Mouse (Mus musculus) CH12.LX (cell line): ENCODE measurements around the gene Sphk2.

Experiments
- CTCF ChIP-seq, 2 experiments: IDR thresholded peaks in 1 of 2; conservative IDR thresholded peaks in 1 of 2; 2 replicates each; pipeline ENCODE4 v1.5.1; 2011 to 2012; ENCODE audit warnings: low read depth in 2 of 2, low read length in 2 of 2, improper control_type of control experiment in 1 of 2, inconsistent platforms in 1 of 2, mild to moderate bottlenecking in 1 of 2, moderate library complexity in 1 of 2
- ELF1 ChIP-seq: IDR thresholded peaks from 2 replicates; pipeline ENCODE4 v1.6.1; 2014; ENCODE audit warnings: low read depth, mild to moderate bottlenecking, inconsistent platforms, low read length, improper control_type of control experiment
- EP300 ChIP-seq: IDR thresholded peaks from 2 replicates; pipeline ENCODE4 v1.6.1; 2011; ENCODE audit warnings: low read length, improper control_type of control experiment
- POLR2A ChIP-seq: IDR thresholded peaks from 2 replicates; pipeline ENCODE4 v1.6.1; 2011; ENCODE audit warnings: low read depth, mild to moderate bottlenecking, improper control_type of control experiment, low read length
- SMC3 ChIP-seq: IDR thresholded peaks from 2 replicates; pipeline ENCODE4 v1.6.1; 2011; ENCODE audit warnings: low read depth, low read length, improper control_type of control experiment

- TF ChIP-seq EP300 = no peak
- TF ChIP-seq POLR2A = no peak
- no peak for TF ChIP-seq SMC3
- TF ChIP-seq ELF1 = no peak
- TF ChIP-seq CTCF (conservative IDR thresholded peaks at IDR 0.05 in 1 of 2, IDR thresholded peaks at IDR 0.05 in 1 of 2; ENCODE audit: low read depth in 2 of 2, low read length in 2 of 2) = no peak
Measured at GRCm38 (mm10) chr7:45722348-45722713, 4.5 kb upstream of the Sphk2 start.
